23 mouse cellular contexts compared by ENCODE assay signal in genomic region chr15:86814808-86815421, GRCm38 (mm10).
DNase-seq lines count a peak whose midpoint lies in the region; ATAC-seq lines count a peak whose summit lies in the region.
"Had no signal": no experiment of that assay in that cellular context is flagged by ENCODE, and none has a peak within 500 bp of the region (broad histone marks: within the 10 kb centered on the region; RNA-seq: fewer than 3 reads in every experiment).

No protein-coding gene starts in this region.

- no peaks in the 10 kb centered on the region for H3K36me3 ChIP-seq in forebrain, embryonic 14.5 days (ENCODE audit: control insufficient read depth, insufficient read depth, low read length)
- no peaks in the 10 kb centered on the region for H3K36me3 ChIP-seq in forebrain, embryonic 16.5 days (ENCODE audit: control insufficient read depth, insufficient read depth)
- H3K36me3 ChIP-seq: embryonic facial prominence, embryonic 15.5 days; heart, embryonic 15.5 days; limb, embryonic 15.5 days; neural tube, embryonic 12.5 days; stomach, embryonic 15.5 days had no signal

- 75% methylated on average over 8 of the region's 8 CpGs for WGBS in forebrain, embryonic 14.5 days
- WGBS in forebrain, embryonic 16.5 days: 71% methylated on average over 8 of the region's 8 CpGs

- H3K4me2 ChIP-seq in forebrain, embryonic 14.5 days (ENCODE audit: low read length): no peak overlapping the region
- H3K4me2 ChIP-seq in forebrain, embryonic 16.5 days (ENCODE audit: low read length): no peak overlapping the region
- H3K4me2 ChIP-seq: embryonic facial prominence, embryonic 15.5 days; heart, embryonic 15.5 days; limb, embryonic 15.5 days; neural tube, embryonic 12.5 days; stomach, embryonic 15.5 days had no signal

- peak; percentile 40 for DNase-seq in forebrain, embryonic 14.5 days (ENCODE audit: low spot score)
- peak; percentile 42 to 67 for DNase-seq in layer of hippocampus, adult 18-20 months (ENCODE audit: low spot score in 2 of 2)
- DNase-seq in layer of hippocampus, postnatal 25 days (ENCODE audit: extremely low spot score in 1 of 2, low spot score in 1 of 2): no peak
- peak; percentile 14 for DNase-seq in right cerebral cortex, postnatal 4 days
- no peak for DNase-seq in right cerebral cortex, postnatal 25 days
- DNase-seq in thymus, postnatal 36 days: no peak
- DNase-seq: adrenal gland, postnatal 10 days; cerebellum, adult 9-10 months; gastrocnemius, adult 2 months; heart, postnatal 4 days; kidney, adult 9 months; kidney, postnatal 14 days; midbrain, embryonic 14.5 days; thymus, postnatal 25 days had no signal

- H3K9me3 ChIP-seq in forebrain, embryonic 14.5 days (replicated peaks; ENCODE audit: control insufficient read depth, low read length): no peaks in the 10 kb centered on the region
- H3K9me3 ChIP-seq in forebrain, embryonic 16.5 days (ENCODE audit: control insufficient read depth, low read length): no peaks in the 10 kb centered on the region
- H3K9me3 ChIP-seq: embryonic facial prominence, embryonic 15.5 days; heart, embryonic 15.5 days; limb, embryonic 15.5 days; neural tube, embryonic 12.5 days; stomach, embryonic 15.5 days had no signal

- no peak overlapping the region for H3K4me3 ChIP-seq in forebrain, embryonic 14.5 days (ENCODE audit: low read depth, low read length)
- H3K4me3 ChIP-seq in forebrain, embryonic 16.5 days (replicated peaks; ENCODE audit: low read length): no peak overlapping the region
- H3K4me3 ChIP-seq: embryonic facial prominence, embryonic 15.5 days; gastrocnemius, adult 2 months; heart, embryonic 15.5 days; limb, embryonic 15.5 days; neural tube, embryonic 12.5 days; stomach, embryonic 15.5 days had no signal

- no peaks in the 10 kb centered on the region for H3K27me3 ChIP-seq in forebrain, embryonic 14.5 days (replicated peaks; ENCODE audit: control insufficient read depth, insufficient read depth, low read length)
- H3K27me3 ChIP-seq in forebrain, embryonic 16.5 days (replicated peaks; ENCODE audit: control insufficient read depth, insufficient read depth, low read length): no peaks in the 10 kb centered on the region
- H3K27me3 ChIP-seq: embryonic facial prominence, embryonic 15.5 days; heart, embryonic 15.5 days; limb, embryonic 15.5 days; neural tube, embryonic 12.5 days; stomach, embryonic 15.5 days had no signal

- no peak overlapping the region for H3K9ac ChIP-seq in forebrain, embryonic 14.5 days (ENCODE audit: low read length)
- H3K9ac ChIP-seq in forebrain, embryonic 16.5 days (replicated peaks; ENCODE audit: low read depth, low read length): no peak overlapping the region
- H3K9ac ChIP-seq: embryonic facial prominence, embryonic 15.5 days; heart, embryonic 15.5 days; limb, embryonic 15.5 days; liver, embryonic 14.5 days; neural tube, embryonic 12.5 days; stomach, embryonic 15.5 days had no signal

- H3K4me1 ChIP-seq in forebrain, embryonic 14.5 days (ENCODE audit: control insufficient read depth, insufficient read depth, low read length): no peaks in the 10 kb centered on the region
- peaks cover 5% of the 10 kb centered on the region; the same call in 1 of the 2 replicates for H3K4me1 ChIP-seq in forebrain, embryonic 16.5 days (replicated peaks; ENCODE audit: control insufficient read depth, insufficient read depth, low read length)
- H3K4me1 ChIP-seq: embryonic facial prominence, embryonic 15.5 days; heart, embryonic 15.5 days; limb, embryonic 15.5 days; neural tube, embryonic 12.5 days; stomach, embryonic 15.5 days had no signal

- H3K27ac ChIP-seq in forebrain, embryonic 14.5 days (ENCODE audit: low read depth, low read length): no peak overlapping the region
- H3K27ac ChIP-seq in forebrain, embryonic 16.5 days (ENCODE audit: low read length): no peak overlapping the region
- H3K27ac ChIP-seq: embryonic facial prominence, embryonic 15.5 days; gastrocnemius, adult 2 months; heart, embryonic 15.5 days; limb, embryonic 15.5 days; liver, embryonic 14.5 days; neural tube, embryonic 12.5 days; stomach, embryonic 15.5 days had no signal

- ATAC-seq in forebrain, embryonic 14.5 days: no peak
- ATAC-seq in forebrain, embryonic 16.5 days: no peak
- ATAC-seq: hindbrain, embryonic 16.5 days; intestine, embryonic 16.5 days had no signal

Comparison
In these comparisons a context has a peak if more than half of its experiments do, and no peak if none do; other contexts are left out.
1. DNase-seq: peak in forebrain, embryonic 14.5 days (single experiment), layer of hippocampus, adult 18-20 months (2 of 2) and right cerebral cortex, postnatal 4 days (single experiment); none in layer of hippocampus, postnatal 25 days (0 of 2), right cerebral cortex, postnatal 25 days (single experiment) and thymus, postnatal 36 days (0 of 2).